1 mouse cellular context compared by ENCODE assay signal in the genomic region with DNA sequence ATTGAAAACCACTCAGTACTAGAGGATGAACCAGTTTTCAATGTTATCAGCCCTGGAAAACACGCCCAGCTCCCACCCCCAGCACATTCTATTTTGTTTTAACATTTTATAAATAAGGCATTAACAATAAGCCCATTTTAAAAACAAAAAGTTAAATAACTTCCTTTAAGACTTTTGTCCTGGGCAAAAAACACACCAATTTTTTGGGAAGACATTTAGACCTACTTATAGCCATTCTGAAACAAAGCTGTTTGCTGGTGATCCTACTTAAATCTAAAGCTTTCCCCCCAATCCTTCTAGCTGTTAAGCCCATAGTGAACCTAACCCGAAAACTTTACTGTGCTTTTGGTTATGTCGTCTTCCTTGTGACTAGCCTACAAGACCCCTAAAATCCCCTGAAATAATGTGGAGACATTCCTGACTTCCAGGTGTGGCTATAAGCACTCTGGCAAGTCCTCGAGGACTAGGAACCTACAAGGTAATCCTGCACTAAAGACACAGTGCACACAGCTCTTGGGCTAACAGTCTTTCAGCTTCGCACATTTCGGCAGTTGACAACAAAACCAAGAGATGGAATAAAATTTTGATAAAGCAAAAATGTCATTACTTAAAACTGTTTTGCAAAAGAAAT.
A peak's percentile ranks its signal among the peaks of the same experiment; 100 is the strongest.
TF ChIP-seq lines count a peak whose summit lies in the region.

No protein-coding gene starts in this region.

TF ChIP-seq in MEL, 35 proteins besides CTCF, POLR2A, EP300 and RAD21:
- TF ChIP-seq POLR2AphosphoS2 (IDR thresholded peaks at IDR 0.05; ENCODE audit: low read length) (0 out of 2 replicates have a peak, but pooled peaks have one; percentile 54), CHD1 (IDR thresholded peaks at IDR 0.05; ENCODE audit: low read depth, low read length) (peak; percentile 53; the same call in 1 of the 2 replicates), MAX (IDR thresholded peaks at IDR 0.05; ENCODE audit: low read length) (no peak), MXI1 (IDR thresholded peaks at IDR 0.05; ENCODE audit: low read depth, low read length) (no peak), SIN3A (IDR thresholded peaks at IDR 0.05; ENCODE audit: low read length) (peak; percentile 46; the same call in 1 of the 2 replicates), ZMIZ1 (IDR thresholded peaks at IDR 0.05; ENCODE audit: low read depth, low read length) (peak; percentile 33)
